Mouse (Mus musculus) ES-E14 (cell line): Measurements from ENCODE around the gene Wdr48.

Source experiments
- CHD2 ChIP-seq: IDR thresholded peaks from 2 replicates; pipeline ENCODE4 v1.6.1; 2014; ENCODE audit warnings: mild to moderate bottlenecking, low read depth, low read length, inconsistent platforms
- HCFC1 ChIP-seq: IDR thresholded peaks from 2 replicates; pipeline ENCODE4 v1.6.1; 2012; ENCODE audit warnings: low read length, inconsistent platforms, borderline replicate concordance; ENCODE audit not compliant: insufficient read depth
- MAFK ChIP-seq: IDR thresholded peaks from 2 replicates; pipeline ENCODE4 v1.6.1; 2014; ENCODE audit warnings: mild to moderate bottlenecking, low read depth, low read length, inconsistent platforms; ENCODE audit not compliant: insufficient read depth
- ZC3H11A ChIP-seq: IDR thresholded peaks from 2 replicates; pipeline ENCODE4 v1.6.1; 2012; ENCODE audit warnings: low read depth, mild to moderate bottlenecking, inconsistent platforms, low read length, borderline replicate concordance
- ZNF384 ChIP-seq: IDR thresholded peaks from 2 replicates; pipeline ENCODE4 v1.6.1; 2012; ENCODE audit warnings: low read depth, low read length, inconsistent platforms

DNA sequence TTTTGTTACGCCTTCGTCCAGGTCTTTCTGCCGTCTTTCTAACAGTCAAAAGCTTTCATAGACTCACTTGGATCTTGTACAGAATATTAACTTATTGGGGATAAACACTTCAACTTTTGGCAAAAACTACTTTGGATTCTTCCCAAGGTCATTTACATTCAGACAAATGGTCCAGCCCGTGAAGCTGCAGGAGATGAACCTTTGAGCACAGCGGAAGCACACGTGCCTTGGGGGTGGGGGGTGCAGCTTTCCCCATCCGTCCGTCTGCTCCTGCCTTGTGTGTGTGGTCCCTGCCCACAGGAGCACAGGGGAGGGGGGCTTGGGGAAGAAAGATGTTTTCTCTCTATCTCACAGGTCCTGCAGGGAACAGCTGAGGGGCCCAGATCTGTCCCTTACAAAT, 31.1 kb downstream of the Wdr48 start:
- TF ChIP-seq ZC3H11A (no peak), CHD2 (no peak), MAFK (no peak), HCFC1 (no peak), ZNF384 (no peak)
